Mouse (Mus musculus) CH12.LX (cell line): ENCODE data around the gene R3hcc1l.

ENCODE experiments used
- CTCF ChIP-seq, 2 experiments: IDR thresholded peaks in 1 of 2; conservative IDR thresholded peaks in 1 of 2; 2 replicates each; pipeline ENCODE4 v1.5.1; 2011 to 2012; ENCODE audit warnings: low read depth in 2 of 2, low read length in 2 of 2, improper control_type of control experiment in 1 of 2, inconsistent platforms in 1 of 2, mild to moderate bottlenecking in 1 of 2, moderate library complexity in 1 of 2
- E2F4 ChIP-seq: IDR thresholded peaks from 2 replicates; pipeline ENCODE4 v1.6.1; 2011; ENCODE audit warnings: low read depth, low read length, improper control_type of control experiment; ENCODE audit not compliant: insufficient replicate concordance
- ELF1 ChIP-seq: IDR thresholded peaks from 2 replicates; pipeline ENCODE4 v1.6.1; 2014; ENCODE audit warnings: low read depth, mild to moderate bottlenecking, inconsistent platforms, low read length, improper control_type of control experiment
- EP300 ChIP-seq: IDR thresholded peaks from 2 replicates; pipeline ENCODE4 v1.6.1; 2011; ENCODE audit warnings: low read length, improper control_type of control experiment
- GABPA ChIP-seq: IDR thresholded peaks from 2 replicates; pipeline ENCODE4 v1.6.1; 2012; ENCODE audit warnings: low read depth, low read length, improper control_type of control experiment, inconsistent platforms; ENCODE audit not compliant: insufficient replicate concordance
- JUND ChIP-seq: conservative IDR thresholded peaks from 2 replicates; pipeline ENCODE4 v1.6.1; 2011; ENCODE audit warnings: low read depth, low read length, improper control_type of control experiment
- MXI1 ChIP-seq: IDR thresholded peaks from 2 replicates; pipeline ENCODE4 v1.6.1; 2011; ENCODE audit warnings: mild to moderate bottlenecking, low read depth, low read length, improper control_type of control experiment
- NELFE ChIP-seq: IDR thresholded peaks from 2 replicates; pipeline ENCODE4 v1.6.1; 2011; ENCODE audit warnings: low read depth, low read length, improper control_type of control experiment
- PAX5 ChIP-seq: IDR thresholded peaks from 2 replicates; pipeline ENCODE4 v1.6.1; 2012; ENCODE audit warnings: low read length, inconsistent platforms, mixed read lengths
- POLR2A ChIP-seq: IDR thresholded peaks from 2 replicates; pipeline ENCODE4 v1.6.1; 2011; ENCODE audit warnings: low read depth, mild to moderate bottlenecking, improper control_type of control experiment, low read length
- POLR2AphosphoS2 ChIP-seq: IDR thresholded peaks from 2 replicates; pipeline ENCODE4 v1.6.1; 2011; ENCODE audit warnings: low read depth, low read length, improper control_type of control experiment
- TBP ChIP-seq: conservative IDR thresholded peaks from 2 replicates; pipeline ENCODE4 v1.6.1; 2011; ENCODE audit warnings: low read depth, low read length, improper control_type of control experiment
- UBTF ChIP-seq: IDR thresholded peaks from 2 replicates; pipeline ENCODE4 v1.6.1; 2012; ENCODE audit warnings: low read depth, mild to moderate bottlenecking, inconsistent platforms, low read length, improper control_type of control experiment, moderate library complexity
- ZMIZ1 ChIP-seq: IDR thresholded peaks from 2 replicates; pipeline ENCODE4 v1.6.1; 2012; ENCODE audit warnings: low read depth, mild to moderate bottlenecking, inconsistent platforms, low read length, improper control_type of control experiment

DNA sequence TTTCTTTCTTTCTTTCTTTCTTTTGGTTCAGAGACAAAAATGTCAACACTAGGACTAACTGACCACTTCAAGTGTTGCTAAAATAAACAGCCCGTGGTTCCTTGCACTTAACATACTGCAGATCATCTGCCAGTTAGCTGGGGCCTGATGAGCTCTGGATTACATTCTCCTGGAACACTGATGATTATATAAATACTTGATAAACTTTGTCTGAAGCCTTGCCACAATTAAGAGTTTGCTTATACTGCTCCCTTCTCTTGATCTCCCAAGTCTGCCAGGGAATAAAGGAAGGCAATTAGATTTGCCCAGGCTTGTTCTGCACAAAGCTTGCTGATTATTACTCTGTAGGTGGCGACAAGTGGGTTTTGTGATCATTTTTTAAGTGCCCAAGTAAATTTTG lies 69.1 kb downstream of the R3hcc1l start:
- TF ChIP-seq PAX5 (no peak), POLR2AphosphoS2 (no peak), JUND (no peak), CTCF (conservative IDR thresholded peaks at IDR 0.05 in 1 of 2, IDR thresholded peaks at IDR 0.05 in 1 of 2; ENCODE audit: low read depth in 2 of 2, low read length in 2 of 2) (no peak), MXI1 (no peak), UBTF (no peak), ELF1 (no peak), GABPA (no peak), POLR2A (no peak), E2F4 (no peak), TBP (no peak), EP300 (no peak), ZMIZ1 (no peak), NELFE (no peak)
